Mouse (Mus musculus) ES-CJ7 (cell line): ENCODE data around the gene Bcl2l1.

Experiments used
- DNase-seq: peaks from one replicate; pipeline ENCODE4 v3.0.0; 2011; ENCODE audit warnings: low read depth, low spot score

The Bcl2l1 gene

DNA sequence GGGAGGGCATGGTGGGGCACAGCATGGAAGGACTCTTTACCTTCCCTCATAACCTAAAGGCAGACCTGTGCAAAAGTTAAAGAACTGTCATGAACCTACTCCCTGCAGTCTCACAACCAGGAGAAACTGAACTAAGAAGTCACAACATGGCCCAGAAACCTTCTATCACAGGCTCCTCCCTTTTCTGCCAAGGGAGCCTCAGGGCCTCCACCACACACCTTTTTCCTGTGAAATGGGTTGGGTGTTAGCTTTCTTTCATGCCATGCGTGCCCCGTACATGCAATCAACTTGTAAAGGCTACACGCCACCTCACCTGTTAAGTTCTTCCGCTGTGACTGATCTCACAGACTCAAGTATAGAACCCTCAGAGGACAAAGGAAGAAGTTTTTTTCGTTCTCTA lies 28.4 kb downstream of the Bcl2l1 start:
- no peak for DNase-seq

DNA sequence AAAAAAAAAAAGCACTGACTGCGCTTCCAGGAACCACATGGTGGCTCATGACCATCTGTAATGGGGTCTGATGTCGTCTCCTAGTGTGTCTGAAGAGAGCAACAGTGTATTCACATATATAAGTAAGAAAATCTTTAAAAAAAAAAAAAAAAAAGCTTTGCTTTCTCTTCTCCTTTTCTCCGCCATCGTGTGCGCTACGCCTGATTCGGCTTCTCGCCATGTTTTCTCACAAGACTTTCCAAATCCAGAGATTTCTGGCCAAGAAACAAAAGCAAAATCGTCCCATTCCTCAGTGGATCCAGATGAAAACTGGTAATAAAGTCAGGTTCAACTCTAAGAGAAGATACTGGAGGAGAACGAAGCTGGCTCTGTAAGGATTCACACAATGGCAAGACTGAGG lies 29.2 kb downstream of the Bcl2l1 start:
- DNase-seq: no peak

DNA sequence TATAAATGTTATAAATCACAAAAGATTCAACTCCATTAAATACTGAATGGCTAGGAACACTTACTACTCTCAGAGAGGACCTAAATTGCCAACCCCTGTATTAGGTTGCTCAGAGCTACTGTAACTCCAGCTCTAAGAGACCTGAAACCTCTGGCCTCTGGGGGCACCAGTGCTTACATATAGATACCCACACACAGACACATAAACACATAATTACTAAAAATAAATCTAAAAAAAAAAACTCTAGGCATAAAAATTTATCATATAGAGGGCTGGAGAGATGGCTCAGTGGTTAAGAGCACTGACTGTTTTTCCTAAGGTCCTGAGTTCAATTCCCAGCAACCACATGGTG lies 30.8 kb downstream of the Bcl2l1 start:
- DNase-seq: no peak

DNA sequence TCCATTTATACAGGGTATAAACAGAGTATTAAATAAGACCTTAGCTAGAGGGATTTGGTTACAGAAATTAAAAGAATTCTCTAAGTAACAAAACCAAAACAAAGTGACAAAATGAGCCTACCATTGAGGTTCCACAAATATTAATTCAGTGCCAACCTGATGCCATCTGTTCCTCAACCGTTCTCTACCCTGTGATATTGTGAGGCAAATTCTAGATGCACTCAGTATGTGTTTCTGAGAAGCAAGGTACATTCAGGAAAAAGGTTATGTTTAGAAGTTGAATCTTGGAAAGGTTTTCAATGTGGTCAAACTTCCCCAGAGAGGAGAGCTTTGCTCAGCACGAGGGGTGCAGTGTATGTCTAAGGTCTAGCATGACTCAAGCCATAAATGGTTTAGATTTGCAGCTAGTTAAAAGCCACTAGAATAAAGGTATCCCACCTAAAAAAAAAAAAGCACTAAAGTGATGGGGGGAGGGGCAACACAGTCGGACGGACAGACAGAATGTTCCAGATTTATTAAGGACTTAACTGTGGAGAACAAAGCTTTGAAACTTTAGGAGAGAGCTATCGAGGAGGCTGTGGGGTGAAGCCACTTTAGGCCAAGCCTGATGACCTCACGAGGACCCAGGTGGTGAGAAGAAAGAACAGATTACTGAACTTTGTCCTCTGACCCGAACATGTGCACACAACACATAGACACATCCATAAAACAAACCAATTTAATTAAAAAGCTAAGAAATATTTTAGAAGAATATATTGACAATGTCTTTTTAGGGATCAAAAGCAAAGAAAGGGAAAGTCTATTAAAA lies 31.4 kb downstream of the Bcl2l1 start:
- no peak for DNase-seq

DNA sequence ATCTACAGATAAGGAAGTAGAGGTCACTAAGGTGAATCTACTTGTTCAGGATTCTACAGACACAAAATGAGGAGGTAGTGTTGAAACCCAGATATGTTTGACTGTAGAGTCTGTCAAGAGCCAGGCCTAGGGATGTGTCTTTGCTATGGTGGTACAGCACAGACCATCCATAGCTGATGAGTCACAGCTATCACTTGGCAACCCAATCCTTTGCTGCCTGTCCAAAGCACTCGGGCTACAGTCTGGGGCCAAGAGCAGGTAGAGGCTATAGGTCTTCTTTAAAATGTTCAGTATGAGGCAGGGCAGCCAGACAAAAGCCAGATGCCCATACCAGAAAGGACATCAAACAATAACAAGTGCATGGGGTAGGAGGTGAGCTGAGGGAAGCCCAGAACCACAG lies 33.9 kb downstream of the Bcl2l1 start:
- DNase-seq: no peak

DNA sequence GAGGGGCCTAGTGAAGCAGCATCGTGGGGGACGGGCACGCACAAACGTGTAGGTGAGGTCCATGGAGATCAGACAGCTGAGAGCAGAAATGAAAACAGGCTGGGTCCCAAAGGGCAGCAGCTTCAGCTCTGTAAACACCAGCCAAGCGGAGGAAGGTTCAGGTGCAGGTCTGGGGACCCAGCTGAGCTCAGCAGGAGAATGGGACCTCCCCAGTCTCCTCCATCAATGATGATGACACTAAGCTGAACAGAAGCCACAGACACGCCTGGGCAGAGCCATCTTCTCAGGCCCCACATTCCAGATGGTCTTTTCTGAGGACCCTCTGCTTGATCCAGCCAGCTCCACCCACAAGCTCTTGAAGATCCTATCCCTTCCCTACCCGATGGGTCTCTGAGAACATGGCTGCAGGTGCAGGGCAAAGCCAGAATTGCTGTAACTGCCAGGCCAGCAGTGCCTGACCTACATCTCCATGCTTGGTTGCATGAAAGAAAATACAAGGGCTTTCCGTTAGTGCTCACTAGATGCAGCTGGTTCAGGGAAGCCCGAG lies 37.2 kb downstream of the Bcl2l1 start:
- no peak for DNase-seq

DNA sequence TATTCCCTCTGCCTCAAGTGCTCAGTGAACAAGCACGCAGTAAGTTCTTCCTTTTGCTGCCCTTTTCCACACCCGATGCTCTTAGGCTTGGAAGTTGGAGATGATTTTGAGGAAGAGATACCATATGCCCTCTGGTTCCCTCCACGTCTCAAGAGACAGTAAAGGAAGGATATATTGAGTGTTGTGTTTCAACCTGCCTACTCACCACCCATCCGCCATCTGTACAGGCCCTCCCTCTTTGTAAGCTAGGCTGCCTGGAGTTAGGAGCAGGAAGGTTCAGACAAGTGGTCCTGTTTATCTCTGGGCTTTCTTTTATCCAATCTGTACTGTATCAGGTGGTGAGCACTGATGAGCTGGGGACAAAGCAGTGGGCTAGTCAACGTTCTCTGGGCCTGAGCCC lies 38.1 kb downstream of the Bcl2l1 start:
- no peak for DNase-seq

DNA sequence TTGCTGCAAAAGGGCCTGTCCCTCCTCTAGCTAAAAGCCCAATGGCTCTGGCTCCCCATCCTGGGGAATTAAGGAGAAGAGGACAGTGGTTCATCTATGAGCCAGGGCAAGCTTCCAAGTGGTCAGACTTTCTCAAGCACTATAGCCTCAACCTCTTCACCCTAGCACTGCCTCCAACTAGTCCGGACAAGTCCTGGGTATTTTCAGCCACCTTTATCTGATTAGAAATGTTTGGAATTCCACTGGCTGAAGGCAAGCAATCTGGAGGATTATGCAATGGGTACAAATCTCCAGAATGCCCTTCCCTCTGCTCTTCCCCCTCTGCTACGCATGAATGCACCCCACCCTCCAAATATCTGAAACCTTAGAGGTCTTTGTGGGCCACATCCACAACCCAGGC lies 39.1 kb downstream of the Bcl2l1 start:
- peak; percentile 61 for DNase-seq

DNA sequence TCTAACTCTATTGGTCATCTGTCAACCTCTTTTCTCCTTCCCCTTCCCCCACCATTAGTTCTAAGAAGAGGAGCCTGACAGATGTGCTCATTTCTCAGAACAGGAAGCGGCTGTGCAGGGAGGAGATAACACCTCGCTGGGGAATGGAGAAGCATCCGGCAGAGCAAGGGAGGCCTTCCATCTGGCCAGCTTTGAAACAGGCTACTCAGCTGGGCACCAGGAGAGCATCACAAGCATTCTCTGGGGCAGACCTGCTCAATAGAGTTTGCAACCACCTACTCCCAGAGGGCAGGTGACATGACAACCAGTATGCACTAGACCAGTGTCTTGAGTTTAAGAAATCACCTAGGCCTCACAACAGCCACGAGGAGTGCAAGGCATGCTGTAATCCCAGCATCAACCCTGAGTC lies 41.9 kb downstream of the Bcl2l1 start:
- DNase-seq: no peak

DNA sequence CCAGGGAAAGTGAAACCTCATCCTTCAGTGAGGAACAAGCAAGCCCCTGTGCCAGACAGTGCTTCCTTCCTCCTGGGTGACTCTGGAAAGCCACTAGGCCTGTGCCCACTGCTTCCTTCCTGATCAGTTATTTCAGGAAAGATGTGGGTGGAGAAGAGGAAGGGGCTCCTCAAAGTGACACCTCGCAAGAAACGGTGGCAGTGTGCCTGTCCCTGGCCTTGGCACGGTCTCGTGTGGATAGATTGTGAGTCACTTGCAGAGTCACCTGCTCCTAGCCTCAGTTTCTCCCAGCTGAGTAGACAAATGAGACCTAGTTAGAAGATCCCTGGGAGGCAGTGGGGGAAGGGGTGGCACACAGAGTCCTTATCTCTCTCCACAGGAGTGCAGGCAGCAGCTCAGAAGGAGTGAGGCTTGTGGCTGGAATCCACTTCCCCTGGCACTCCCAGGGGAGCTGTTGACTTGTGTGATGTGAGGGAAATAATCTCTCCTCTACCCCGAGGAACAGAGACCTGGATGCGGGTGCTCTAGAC lies 42.6 kb downstream of the Bcl2l1 start:
- no peak for DNase-seq

DNA sequence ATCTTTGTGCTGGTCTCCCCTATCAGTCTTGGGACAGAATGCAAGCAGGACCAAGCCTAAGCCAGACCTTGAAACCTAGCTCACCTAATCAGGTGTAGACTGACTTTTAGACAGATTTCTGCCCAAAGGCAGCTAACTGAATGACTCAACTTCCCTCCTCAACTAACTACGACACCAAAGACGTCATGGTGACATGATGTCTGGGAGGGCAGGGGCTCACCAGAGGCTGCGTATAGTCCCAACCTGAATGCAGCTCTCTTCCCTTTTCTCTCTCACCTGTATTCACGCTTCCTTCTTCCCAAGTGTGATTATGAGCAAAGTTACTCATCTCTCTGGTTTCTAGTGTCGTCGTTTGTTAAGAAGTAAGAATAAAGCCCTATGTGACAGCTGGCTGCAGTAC lies 44.0 kb downstream of the Bcl2l1 start:
- DNase-seq: no peak

DNA sequence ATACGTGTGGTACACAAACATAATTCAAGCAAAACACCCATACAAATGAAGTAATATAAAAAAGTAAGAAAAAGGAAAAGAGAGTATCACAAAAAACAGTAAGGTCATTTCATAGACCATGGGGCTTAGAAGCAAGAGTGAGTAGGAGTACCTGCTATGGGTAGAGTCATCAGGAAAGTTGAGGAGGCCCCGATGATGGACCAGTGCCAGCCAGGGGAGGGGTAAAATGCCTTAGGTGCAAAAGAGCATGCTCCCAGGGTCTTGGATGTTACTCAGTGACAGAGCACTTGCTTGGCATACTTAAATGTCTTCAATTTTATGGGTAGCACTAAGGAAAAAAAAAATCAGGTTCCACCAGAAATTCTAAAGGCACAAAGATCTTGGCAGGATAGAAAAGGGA lies 44.4 kb downstream of the Bcl2l1 start:
- no peak for DNase-seq

DNA sequence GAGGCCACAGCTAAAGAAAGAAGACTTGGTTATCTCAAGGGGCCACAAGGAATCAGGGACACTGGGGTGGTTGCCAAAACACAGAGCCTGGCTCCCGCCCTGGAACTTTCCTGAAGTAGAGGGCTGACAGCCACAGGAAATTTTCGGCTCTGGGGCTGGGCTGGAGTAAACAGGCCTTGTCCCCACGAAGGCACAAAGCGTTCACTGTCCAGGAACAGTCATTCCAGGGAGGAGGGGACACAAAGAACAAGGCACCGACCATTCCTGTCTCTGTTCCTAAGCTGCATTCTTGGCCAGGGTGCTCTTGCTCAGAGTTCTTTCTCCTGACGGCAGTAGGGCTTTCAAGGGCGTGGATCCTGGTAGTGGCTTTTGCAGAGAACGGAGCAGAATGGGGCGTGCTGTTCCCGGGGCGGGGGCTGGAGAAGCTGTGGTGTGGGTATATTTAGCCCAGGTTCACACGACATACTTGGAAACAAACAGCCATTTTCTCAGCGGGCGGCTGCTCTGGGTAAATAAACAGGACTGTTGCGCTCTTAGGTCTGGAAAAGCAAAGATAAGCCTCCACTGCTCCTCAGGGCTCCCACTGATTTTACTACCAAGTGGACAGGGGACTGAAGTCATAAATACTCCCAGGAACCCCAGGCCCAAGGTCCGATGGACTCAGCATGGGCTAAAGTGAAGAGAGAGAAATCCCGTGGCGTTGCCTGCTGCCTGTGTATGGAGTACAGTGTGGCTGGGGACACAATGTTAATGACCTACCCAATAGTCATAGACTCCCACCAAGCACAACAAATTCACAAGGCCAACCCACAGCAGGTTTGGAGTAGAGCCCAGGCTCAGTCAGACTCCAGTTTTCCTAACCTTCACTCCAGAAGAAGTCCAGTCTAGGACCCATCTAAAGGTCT lies 45.8 kb downstream of the Bcl2l1 start:
- DNase-seq: no peak

DNA sequence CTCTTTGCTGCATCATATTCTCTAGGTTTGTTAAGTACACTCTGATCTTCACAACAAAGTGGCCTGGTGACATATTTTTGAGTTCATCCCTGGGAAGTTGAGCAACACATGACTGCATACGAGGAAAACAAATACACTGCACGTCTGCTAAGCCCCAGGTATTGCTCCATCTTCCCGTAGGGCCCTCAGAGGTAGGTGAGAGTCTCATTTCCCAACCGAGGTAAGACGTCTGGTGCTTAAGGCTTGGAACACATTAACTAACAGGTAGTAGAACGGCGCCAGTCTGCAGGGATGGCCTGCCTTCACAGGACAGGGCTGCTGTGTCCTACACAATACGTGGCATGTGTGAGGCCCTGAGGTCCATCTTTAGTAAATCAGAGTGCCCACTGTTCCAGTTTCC lies 46.9 kb downstream of the Bcl2l1 start:
- DNase-seq: no peak

DNA sequence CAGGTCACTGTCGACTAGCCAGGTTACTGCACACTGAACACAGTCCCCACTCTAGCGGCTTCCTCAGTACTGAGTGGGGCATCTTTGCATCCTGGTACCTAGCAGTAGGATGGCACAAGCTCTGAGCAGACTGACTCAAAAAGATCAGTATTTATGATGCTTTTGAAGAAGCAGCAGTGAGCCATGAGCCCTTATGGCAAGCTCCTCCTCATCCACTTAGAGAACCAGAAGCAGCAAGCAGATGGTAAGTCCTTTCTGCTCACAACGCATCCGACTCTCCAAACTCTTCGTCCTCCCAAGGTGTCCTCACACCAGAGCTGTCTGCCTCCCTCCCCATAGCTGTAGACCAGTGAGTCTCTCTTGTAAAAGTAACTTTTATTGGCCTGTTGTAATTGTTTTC lies 48.3 kb downstream of the Bcl2l1 start:
- no peak for DNase-seq

DNA sequence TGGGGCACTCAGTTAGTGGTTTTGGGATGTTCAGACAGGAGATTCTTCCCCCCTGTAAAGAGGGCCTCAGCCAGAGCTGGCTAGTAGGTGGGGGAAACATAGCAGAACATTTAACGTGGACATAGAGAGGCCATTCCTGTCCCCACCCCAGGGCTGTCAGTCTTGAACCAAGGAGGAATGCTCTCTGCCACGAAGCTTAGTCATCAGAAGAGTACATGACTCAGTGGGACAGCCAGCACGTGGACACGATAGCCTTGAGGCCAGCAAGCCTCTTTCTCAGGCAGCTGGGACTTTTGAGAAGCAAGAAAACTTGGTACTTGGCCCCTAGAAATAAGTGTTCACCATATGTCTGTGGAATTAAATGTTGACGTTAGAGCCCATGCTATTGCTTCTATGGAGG lies 48.9 kb downstream of the Bcl2l1 start:
- no peak for DNase-seq

DNA sequence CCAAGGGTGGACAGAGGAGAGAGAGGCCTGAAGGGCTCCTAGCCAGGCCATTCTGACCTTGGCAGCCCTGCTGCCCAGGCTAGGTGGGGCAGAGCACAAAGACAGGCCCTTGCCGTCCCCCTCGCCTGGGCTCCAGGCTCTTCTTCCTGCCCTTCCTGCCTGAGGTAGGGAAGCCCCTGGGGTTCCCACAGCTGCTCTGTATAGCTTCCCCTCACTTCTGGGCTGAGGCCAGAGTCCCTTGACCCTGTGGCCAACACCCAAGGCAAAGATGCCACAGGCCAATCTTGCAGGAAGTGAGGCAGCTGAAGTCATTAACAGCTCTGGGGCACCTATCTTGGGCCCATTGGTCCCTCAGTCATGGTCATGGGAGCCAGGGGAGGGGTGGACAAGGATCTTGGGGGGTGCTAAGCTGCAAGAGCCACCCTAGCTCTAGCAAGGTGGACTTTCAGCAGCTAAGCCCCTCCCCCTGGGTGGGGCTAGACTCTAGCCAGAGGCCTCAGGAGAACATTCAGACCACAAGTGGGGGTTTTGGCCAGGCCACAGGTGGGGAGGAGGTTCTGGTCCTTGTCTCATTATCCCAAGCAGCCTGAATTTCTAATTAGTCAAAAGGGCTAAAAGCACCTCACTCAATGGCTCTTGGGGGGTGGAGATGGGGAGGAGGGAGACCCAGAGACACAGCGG lies 50.4 kb downstream of the Bcl2l1 start:
- no peak for DNase-seq

DNA sequence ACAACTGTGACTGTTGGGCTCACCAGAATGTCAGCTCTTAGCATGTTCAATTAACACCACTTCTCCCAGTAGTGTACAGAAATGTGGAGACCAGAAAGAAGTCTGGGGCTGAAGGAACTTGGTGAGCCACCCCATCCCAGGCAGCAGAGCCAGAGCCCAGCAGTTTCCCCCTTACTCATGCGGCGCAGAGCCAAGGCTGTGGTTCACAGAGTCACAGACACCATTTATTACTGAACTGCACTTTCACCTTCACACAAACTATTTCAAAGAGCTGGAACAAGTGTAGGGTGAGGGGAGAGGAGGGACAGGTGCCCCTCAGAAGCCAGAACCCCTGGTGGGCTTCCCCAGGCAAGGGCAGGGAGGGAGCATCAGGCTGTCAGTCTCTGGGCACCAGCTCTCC lies 51.1 kb downstream of the Bcl2l1 start:
- DNase-seq: no peak

DNA sequence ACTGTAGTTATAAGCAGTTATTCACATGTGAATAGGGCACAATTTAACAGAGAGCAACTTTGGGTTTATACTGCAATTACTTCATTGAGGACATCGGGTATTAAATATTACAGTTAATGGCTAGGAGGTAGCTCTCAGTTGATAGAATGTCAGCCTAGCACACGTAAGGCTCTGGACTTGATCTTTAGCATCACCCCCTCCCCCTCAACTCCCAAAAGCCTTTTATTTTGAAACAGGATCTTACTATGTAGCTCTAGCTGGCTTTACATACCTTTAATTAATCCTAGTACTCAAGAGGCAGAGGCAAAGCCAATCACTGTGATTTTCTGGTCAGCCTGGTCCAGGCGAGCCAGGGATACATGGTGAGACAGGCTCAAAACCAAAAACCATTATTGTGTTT lies 54.4 kb downstream of the Bcl2l1 start:
- no peak for DNase-seq

DNA sequence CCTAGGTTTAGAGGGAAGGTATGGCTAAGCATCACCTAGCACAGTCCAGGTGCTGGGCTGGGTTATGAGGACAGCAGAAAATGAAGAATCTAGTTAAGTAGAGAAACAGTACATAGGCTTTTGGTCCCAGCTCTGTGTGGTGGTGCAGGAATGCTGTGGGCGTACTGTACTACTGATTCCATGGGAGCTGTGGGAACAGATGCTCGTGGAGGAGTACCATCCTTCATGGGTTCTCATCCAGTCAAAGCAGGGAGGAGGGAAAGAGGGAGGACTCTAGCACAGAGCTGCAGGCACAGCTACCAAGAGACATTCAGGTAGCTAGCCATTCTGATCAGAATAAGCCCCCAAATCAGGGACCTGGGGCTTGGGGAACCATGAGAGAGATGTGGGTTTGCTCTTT lies 55.1 kb downstream of the Bcl2l1 start:
- no peak for DNase-seq

DNA sequence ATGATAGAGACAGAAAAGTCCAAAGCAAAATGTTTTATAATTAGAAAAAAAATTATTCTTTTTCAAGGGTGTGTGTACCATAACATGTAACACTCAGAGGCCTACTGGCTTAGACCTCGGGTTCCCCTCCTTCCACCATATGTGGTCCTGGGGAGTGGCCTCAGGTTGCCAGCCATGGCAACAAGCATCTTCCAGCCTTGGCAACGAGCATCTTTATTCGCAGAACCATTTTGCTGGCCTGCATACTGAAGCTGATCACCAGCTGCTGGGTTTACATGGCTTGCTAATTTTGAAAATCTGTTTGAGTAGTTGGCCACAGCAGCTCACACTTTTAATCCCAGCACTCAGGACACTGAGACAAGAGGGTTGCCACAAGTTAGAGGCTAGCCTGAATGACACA lies 55.5 kb downstream of the Bcl2l1 start:
- no peak for DNase-seq

DNA sequence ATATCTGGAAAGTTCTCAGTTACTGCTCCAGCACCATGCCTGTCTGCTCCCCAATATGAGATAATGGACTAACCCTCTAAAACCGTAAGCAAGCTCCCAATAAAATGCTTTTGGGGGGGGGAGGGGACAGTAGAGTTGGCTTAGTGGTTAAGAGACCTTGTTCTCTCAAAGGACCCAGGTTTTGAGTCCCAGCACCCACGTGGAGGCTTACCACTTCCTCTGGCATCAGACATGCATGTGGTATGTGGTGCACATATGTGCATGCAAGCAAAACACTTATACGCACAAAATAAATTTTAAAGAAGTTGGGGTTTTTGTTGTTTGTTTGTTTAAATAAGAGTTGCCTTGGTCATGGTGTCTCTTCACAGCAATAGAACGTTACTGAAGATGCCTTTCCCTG lies 56.2 kb downstream of the Bcl2l1 start:
- no peak for DNase-seq
